Mouse (Mus musculus): Measurements from ENCODE around the gene BC029722. TPM values are rescaled to one million over a fixed set of nuclear protein-coding genes. Genes with fewer than 3 reads are reported as not detected.

Gene BC029722
- 19.4 and 21.6 TPM in 2 replicates for polyA plus RNA-seq (2015; fragmentation: Nextera tagmentation; extraction: Ambion mirVana)

GRCm38 (mm10) chr2:155819392-155819448 lies at the start of gene BC029722:
BC029722 (minus strand) TSS chr2:155819426.
- peak within 1 kb of the TSS; percentile 88 for H3K4me3 ChIP-seq (ENCODE audit: low read length)
- H3K4me1 ChIP-seq (replicated peaks; ENCODE audit: control insufficient read depth, insufficient read depth, low read length) = peaks cover 12% of the 10 kb centered on the region
- H3K9ac ChIP-seq (ENCODE audit: low read length) = peak within 1 kb of the TSS; percentile 90
- H3K27me3 ChIP-seq (ENCODE audit: control insufficient read depth, insufficient read depth, low read depth, low read length) = no peaks in the 10 kb centered on the region
- H3K27ac ChIP-seq (ENCODE audit: low read length) = peak within 1 kb of the TSS; percentile 85
- no peak for ATAC-seq (ENCODE audit: low read depth)
- peak within 1 kb of the TSS; percentile 93 for H3K4me2 ChIP-seq (ENCODE audit: low read depth, low read length)
- no peaks in the 10 kb centered on the region for H3K9me3 ChIP-seq (ENCODE audit: control insufficient read depth, low read length)
- H3K36me3 ChIP-seq (ENCODE audit: control insufficient read depth, insufficient read depth, low read length) = peaks cover 27% of the 10 kb centered on the region

GRCm38 (mm10) chr2:155868320-155868719 lies 49.1 kb upstream of the BC029722 start:
- H3K9ac ChIP-seq (ENCODE audit: low read length) = no peak overlapping the region
- WGBS = 94% methylated on average over 8 of the region's 8 CpGs
- ATAC-seq (ENCODE audit: low read depth) = no peak
- no peak overlapping the region for H3K4me2 ChIP-seq (ENCODE audit: low read depth, low read length)
- no peaks in the 10 kb centered on the region for H3K9me3 ChIP-seq (ENCODE audit: control insufficient read depth, low read length)
- no peak overlapping the region for H3K27ac ChIP-seq (ENCODE audit: low read length)
- H3K27me3 ChIP-seq (ENCODE audit: control insufficient read depth, insufficient read depth, low read depth, low read length) = no peaks in the 10 kb centered on the region
- no peak overlapping the region for H3K4me3 ChIP-seq (ENCODE audit: low read length)
- peaks cover 6% of the 10 kb centered on the region; the same call in 1 of the 2 replicates for H3K36me3 ChIP-seq (ENCODE audit: control insufficient read depth, insufficient read depth, low read length)
- H3K4me1 ChIP-seq (replicated peaks; ENCODE audit: control insufficient read depth, insufficient read depth, low read length) = peaks cover 6% of the 10 kb centered on the region

DNA sequence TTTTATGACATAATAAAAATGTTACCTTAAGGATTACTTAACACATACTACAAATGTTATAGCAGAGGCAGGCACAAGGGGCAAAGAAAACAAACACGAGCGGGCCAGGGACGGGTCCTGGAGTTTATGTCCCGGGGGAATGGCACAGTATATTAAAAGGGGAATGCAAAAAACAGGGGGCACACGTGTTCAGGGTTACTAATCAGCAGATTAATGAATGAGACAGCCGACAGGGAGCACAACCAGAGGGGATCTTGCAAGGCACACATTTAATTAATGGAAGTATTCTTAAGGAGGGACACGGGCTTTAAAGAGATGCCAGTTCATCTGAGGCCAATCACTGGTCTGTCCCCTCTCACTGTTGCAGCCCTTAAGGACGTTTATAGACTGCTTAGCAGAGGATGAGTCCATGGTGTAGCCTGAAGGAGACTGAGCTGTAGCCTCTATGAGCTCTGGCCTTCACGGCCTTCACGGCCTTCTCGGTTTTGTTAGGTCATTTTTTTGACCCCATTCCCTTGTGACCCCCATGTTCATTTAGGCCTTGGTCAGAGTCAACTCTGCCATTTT lies 44.2 kb upstream of the BC029722 start:
- no peaks in the 10 kb centered on the region for H3K36me3 ChIP-seq (ENCODE audit: control insufficient read depth, insufficient read depth, low read length)
- H3K4me2 ChIP-seq (ENCODE audit: low read depth, low read length) = no peak overlapping the region
- H3K9ac ChIP-seq (ENCODE audit: low read length) = no peak overlapping the region
- no peak for ATAC-seq (ENCODE audit: low read depth)
- peaks cover 4% of the 10 kb centered on the region; the same call in 1 of the 2 replicates for H3K4me1 ChIP-seq (replicated peaks; ENCODE audit: control insufficient read depth, insufficient read depth, low read length)
- 58% methylated on average over 11 of the region's 11 CpGs for WGBS
- H3K27ac ChIP-seq (ENCODE audit: low read length) = no peak overlapping the region
- no peaks in the 10 kb centered on the region for H3K27me3 ChIP-seq (ENCODE audit: control insufficient read depth, insufficient read depth, low read depth, low read length)
- H3K9me3 ChIP-seq (ENCODE audit: control insufficient read depth, low read length) = no peaks in the 10 kb centered on the region
- H3K4me3 ChIP-seq (ENCODE audit: low read length) = no peak overlapping the region

DNA sequence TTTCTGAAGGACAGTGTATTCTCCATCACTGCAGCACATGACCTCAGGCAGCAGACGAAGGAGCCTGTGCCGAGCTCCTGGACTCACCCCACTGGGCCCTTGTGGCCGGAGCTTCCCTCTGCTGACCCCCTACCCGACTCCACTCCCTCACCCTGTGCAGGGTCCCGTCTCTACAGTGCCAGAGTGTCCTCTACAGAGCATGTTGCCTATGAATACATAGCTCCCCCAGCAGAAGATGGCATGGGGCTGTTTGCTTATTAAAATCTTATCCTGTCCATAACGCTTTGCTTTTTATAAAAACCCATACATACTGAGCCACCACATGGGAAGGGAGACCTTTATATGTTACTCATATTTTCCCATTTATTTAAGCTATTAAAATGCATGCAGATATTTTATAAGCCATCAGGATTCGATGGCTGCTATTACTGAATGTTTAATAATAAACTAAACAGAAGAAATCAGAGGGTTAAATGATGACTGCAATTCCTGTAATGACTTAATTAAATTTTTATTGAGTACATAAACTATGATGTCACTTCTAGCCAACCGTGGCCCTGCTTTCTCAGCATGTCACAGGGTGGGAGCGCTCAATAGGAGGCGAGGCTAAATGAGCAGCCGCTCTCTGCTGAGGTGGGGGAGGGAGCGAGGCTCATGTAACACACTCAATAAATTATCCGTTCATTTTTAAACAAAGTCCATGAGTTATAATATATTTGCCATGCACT lies 43.5 kb upstream of the BC029722 start:
- Histone ChIP-seq H3K9me3 (ENCODE audit: control insufficient read depth, low read length) (no peaks in the 10 kb centered on the region), H3K27ac (ENCODE audit: low read length) (no peak overlapping the region), H3K4me2 (ENCODE audit: low read depth, low read length) (no peak overlapping the region), H3K4me3 (ENCODE audit: low read length) (no peak overlapping the region), H3K36me3 (ENCODE audit: control insufficient read depth, insufficient read depth, low read length) (no peaks in the 10 kb centered on the region), H3K9ac (ENCODE audit: low read length) (no peak overlapping the region), H3K27me3 (ENCODE audit: control insufficient read depth, insufficient read depth, low read depth, low read length) (no peaks in the 10 kb centered on the region), H3K4me1 (replicated peaks; ENCODE audit: control insufficient read depth, insufficient read depth, low read length) (peaks cover 4% of the 10 kb centered on the region; the same call in 1 of the 2 replicates)
- ATAC-seq (ENCODE audit: low read depth) = peak; percentile 64; the same call in 1 of the 2 replicates
- WGBS = 64% methylated on average over 13 of the region's 13 CpGs

DNA sequence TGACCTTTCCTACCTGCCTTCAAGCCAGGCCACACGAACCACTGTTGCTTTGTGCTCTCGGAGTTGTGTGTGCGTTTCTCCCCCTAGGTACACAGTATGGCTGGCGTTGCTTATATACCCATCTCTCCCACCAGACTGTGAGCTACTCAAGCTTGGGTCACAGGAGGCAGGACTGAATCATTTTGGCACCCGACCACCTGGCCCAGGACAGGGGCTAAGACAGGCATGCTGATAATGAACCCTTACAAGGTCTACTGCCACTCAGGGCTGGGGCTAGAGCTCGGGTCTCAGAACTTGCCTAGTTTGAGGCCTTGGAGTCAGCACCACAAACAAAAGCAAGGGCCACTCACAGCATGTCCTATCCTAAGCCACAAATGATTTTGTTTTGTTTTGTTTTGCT lies 42.4 kb upstream of the BC029722 start:
- no peak overlapping the region for H3K27ac ChIP-seq (ENCODE audit: low read length)
- no peaks in the 10 kb centered on the region for H3K9me3 ChIP-seq (ENCODE audit: control insufficient read depth, low read length)
- no peak overlapping the region for H3K9ac ChIP-seq (ENCODE audit: low read length)
- ATAC-seq (ENCODE audit: low read depth) = no peak
- no peak overlapping the region for H3K4me2 ChIP-seq (ENCODE audit: low read depth, low read length)
- H3K4me1 ChIP-seq (replicated peaks; ENCODE audit: control insufficient read depth, insufficient read depth, low read length) = peaks cover 4% of the 10 kb centered on the region; the same call in 1 of the 2 replicates
- WGBS = 86% methylated on average over 6 of the region's 6 CpGs
- no peaks in the 10 kb centered on the region for H3K27me3 ChIP-seq (ENCODE audit: control insufficient read depth, insufficient read depth, low read depth, low read length)
- H3K36me3 ChIP-seq (ENCODE audit: control insufficient read depth, insufficient read depth, low read length) = peaks cover 2% of the 10 kb centered on the region; the same call in 1 of the 2 replicates
- H3K4me3 ChIP-seq (ENCODE audit: low read length) = no peak overlapping the region

- 80% methylated on average over 7 of the region's 7 CpGs for WGBS
- H3K9ac ChIP-seq (ENCODE audit: low read length) = no peak overlapping the region
- ATAC-seq (ENCODE audit: low read depth) = no peak
- H3K36me3 ChIP-seq (ENCODE audit: control insufficient read depth, insufficient read depth, low read length) = peaks cover 5% of the 10 kb centered on the region
- H3K4me3 ChIP-seq (ENCODE audit: low read length) = no peak overlapping the region
- no peaks in the 10 kb centered on the region for H3K27me3 ChIP-seq (ENCODE audit: control insufficient read depth, insufficient read depth, low read depth, low read length)
- H3K4me1 ChIP-seq (replicated peaks; ENCODE audit: control insufficient read depth, insufficient read depth, low read length) = peaks cover 4% of the 10 kb centered on the region; the same call in 1 of the 2 replicates
- H3K9me3 ChIP-seq (ENCODE audit: control insufficient read depth, low read length) = no peaks in the 10 kb centered on the region
- H3K4me2 ChIP-seq (ENCODE audit: low read depth, low read length) = no peak overlapping the region
- no peak overlapping the region for H3K27ac ChIP-seq (ENCODE audit: low read length)
These were observed 40.9 kb upstream of the BC029722 start for GRCm38 (mm10) chr2:155860102-155860501.

GRCm38 (mm10) chr2:155852536-155852935 lies 33.3 kb upstream of the BC029722 start:
- Histone ChIP-seq H3K27ac (ENCODE audit: low read length) (no peak overlapping the region), H3K9me3 (ENCODE audit: control insufficient read depth, low read length) (no peaks in the 10 kb centered on the region), H3K27me3 (ENCODE audit: control insufficient read depth, insufficient read depth, low read depth, low read length) (no peaks in the 10 kb centered on the region), H3K4me1 (replicated peaks; ENCODE audit: control insufficient read depth, insufficient read depth, low read length) (no peaks in the 10 kb centered on the region), H3K36me3 (ENCODE audit: control insufficient read depth, insufficient read depth, low read length) (peaks cover 13% of the 10 kb centered on the region), H3K4me3 (ENCODE audit: low read length) (no peak overlapping the region), H3K4me2 (ENCODE audit: low read depth, low read length) (no peak overlapping the region), H3K9ac (ENCODE audit: low read length) (no peak overlapping the region)
- ATAC-seq (ENCODE audit: low read depth) = no peak
- 75% methylated on average over 5 of the region's 5 CpGs for WGBS

DNA sequence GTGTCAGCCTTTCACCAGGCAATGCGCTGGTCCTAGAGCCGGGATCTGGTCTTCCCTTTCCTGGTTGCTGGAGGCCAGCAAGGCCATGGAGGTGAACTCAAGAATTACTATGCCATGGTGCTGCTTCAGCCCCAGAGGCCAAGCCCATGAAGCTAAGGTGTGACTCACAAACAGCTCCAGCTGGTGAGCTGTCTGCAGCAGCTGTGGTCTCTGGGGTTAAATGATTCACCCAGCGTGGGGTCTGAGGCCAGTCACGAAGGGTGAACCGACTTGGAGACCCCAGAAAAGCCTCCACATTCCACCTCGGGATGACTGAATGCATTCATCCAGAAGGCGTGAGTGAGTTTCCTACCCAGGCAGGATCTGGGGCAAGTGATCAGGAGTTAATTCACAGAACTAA lies 30.9 kb upstream of the BC029722 start:
- H3K36me3 ChIP-seq (ENCODE audit: control insufficient read depth, insufficient read depth, low read length) = peaks cover 12% of the 10 kb centered on the region
- no peaks in the 10 kb centered on the region for H3K9me3 ChIP-seq (ENCODE audit: control insufficient read depth, low read length)
- H3K27ac ChIP-seq (ENCODE audit: low read length) = no peak overlapping the region
- no peak overlapping the region for H3K4me2 ChIP-seq (ENCODE audit: low read depth, low read length)
- H3K4me3 ChIP-seq (ENCODE audit: low read length) = no peak overlapping the region
- no peaks in the 10 kb centered on the region for H3K27me3 ChIP-seq (ENCODE audit: control insufficient read depth, insufficient read depth, low read depth, low read length)
- WGBS = 83% methylated on average over 7 of the region's 7 CpGs
- no peak overlapping the region for H3K9ac ChIP-seq (ENCODE audit: low read length)
- no peak for ATAC-seq (ENCODE audit: low read depth)
- no peaks in the 10 kb centered on the region for H3K4me1 ChIP-seq (replicated peaks; ENCODE audit: control insufficient read depth, insufficient read depth, low read length)

DNA sequence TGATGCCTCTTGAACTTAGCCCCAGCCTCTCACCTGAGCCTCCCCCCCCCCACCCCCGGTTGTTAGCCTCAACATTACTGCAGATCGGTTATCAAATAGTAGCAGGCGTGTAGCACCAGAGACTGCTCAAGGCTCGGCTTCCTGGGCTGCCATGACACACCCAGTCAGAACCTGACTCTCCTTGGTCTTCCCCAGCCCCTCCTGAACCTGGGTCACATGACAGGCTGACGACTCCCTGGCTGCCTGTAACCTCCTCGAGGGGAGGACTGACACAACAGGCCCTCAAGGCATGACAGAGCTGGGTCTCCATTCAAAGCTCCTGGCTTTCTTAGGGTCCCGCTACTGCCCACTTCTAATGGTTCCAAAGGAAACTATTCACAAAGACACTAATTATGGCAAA lies 30.2 kb upstream of the BC029722 start:
- Histone ChIP-seq H3K4me3 (ENCODE audit: low read length) (no peak overlapping the region), H3K27me3 (ENCODE audit: control insufficient read depth, insufficient read depth, low read depth, low read length) (no peaks in the 10 kb centered on the region), H3K4me2 (ENCODE audit: low read depth, low read length) (no peak overlapping the region), H3K9ac (ENCODE audit: low read length) (no peak overlapping the region), H3K27ac (ENCODE audit: low read length) (no peak overlapping the region), H3K4me1 (replicated peaks; ENCODE audit: control insufficient read depth, insufficient read depth, low read length) (no peaks in the 10 kb centered on the region), H3K9me3 (ENCODE audit: control insufficient read depth, low read length) (no peaks in the 10 kb centered on the region), H3K36me3 (ENCODE audit: control insufficient read depth, insufficient read depth, low read length) (peaks cover 12% of the 10 kb centered on the region)
- no peak for ATAC-seq (ENCODE audit: low read depth)
- 65% methylated on average over 7 of the region's 7 CpGs for WGBS

Data from lung, embryonic 16.5 days (tissue).